Mouse (Mus musculus): ENCODE measurements around the gene Slc25a45. TPM values are rescaled to one million over a fixed set of nuclear protein-coding genes. Genes with fewer than 3 reads are reported as not detected.

Gene Slc25a45
- polyA plus RNA-seq (2016; fragmentation: Nextera tagmentation; extraction: Ambion mirVana): 2.1 and 2.5 TPM in 2 replicates

GRCm38 (mm10) chr19:5877618-5878361 is at the start of gene Slc25a45:
Gene Slc25a45, plus strand, starts transcription at chr19:5877808.
- Histone ChIP-seq H3K36me3 (peaks cover 3% of the 10 kb centered on the region; the same call in 1 of the 2 replicates), H3K27ac (peak within 1 kb of the TSS; percentile 80), H3K27me3 (ENCODE audit: insufficient read depth, poor library complexity, severe bottlenecking) (no peaks in the 10 kb centered on the region), H3K4me3 (peak within 1 kb of the TSS; percentile 19), H3K9me3 (no peaks in the 10 kb centered on the region), H3K4me1 (peaks cover 34% of the 10 kb centered on the region)
- peak; percentile 88 for DNase-seq (ENCODE audit: low spot score)
- 45% methylated on average over 15 of the region's 15 CpGs for WGBS

- DNase-seq (ENCODE audit: low spot score): no peak
- Histone ChIP-seq H3K36me3 (no peaks in the 10 kb centered on the region), H3K4me3 (no peak overlapping the region), H3K27ac (no peak overlapping the region), H3K27me3 (ENCODE audit: insufficient read depth, poor library complexity, severe bottlenecking) (no peaks in the 10 kb centered on the region), H3K4me1 (peaks cover 52% of the 10 kb centered on the region), H3K9me3 (no peaks in the 10 kb centered on the region)
- WGBS: 89% methylated on average over 3 of the region's 3 CpGs
These were observed 49.5 kb upstream of the Slc25a45 start for GRCm38 (mm10) chr19:5828155-5828554.

GRCm38 (mm10) chr19:5828905-5829304 is 48.7 kb upstream of the Slc25a45 start:
- Histone ChIP-seq H3K4me3 (no peak overlapping the region), H3K27me3 (ENCODE audit: insufficient read depth, poor library complexity, severe bottlenecking) (no peaks in the 10 kb centered on the region), H3K4me1 (peaks cover 45% of the 10 kb centered on the region), H3K9me3 (no peaks in the 10 kb centered on the region), H3K27ac (no peak overlapping the region), H3K36me3 (no peaks in the 10 kb centered on the region)
- no peak for DNase-seq (ENCODE audit: low spot score)
- whole genome bisulfite sequencing: 87% methylated on average over 7 of the region's 7 CpGs

GRCm38 (mm10) chr19:5829958-5830615 is 47.5 kb upstream of the Slc25a45 start:
- no peaks in the 10 kb centered on the region for H3K27me3 ChIP-seq (ENCODE audit: insufficient read depth, poor library complexity, severe bottlenecking)
- no peaks in the 10 kb centered on the region for H3K9me3 ChIP-seq
- no peak overlapping the region for H3K27ac ChIP-seq
- H3K4me1 ChIP-seq: peaks cover 35% of the 10 kb centered on the region
- DNase-seq (ENCODE audit: low spot score): no peak
- WGBS: 87% methylated on average over 19 of the region's 19 CpGs
- H3K36me3 ChIP-seq: no peaks in the 10 kb centered on the region
- no peak overlapping the region for H3K4me3 ChIP-seq

- no peak for DNase-seq (ENCODE audit: low spot score)
- Histone ChIP-seq H3K27me3 (ENCODE audit: insufficient read depth, poor library complexity, severe bottlenecking) (no peaks in the 10 kb centered on the region), H3K27ac (no peak overlapping the region), H3K4me3 (no peak overlapping the region), H3K4me1 (peaks cover 35% of the 10 kb centered on the region), H3K9me3 (no peaks in the 10 kb centered on the region), H3K36me3 (no peaks in the 10 kb centered on the region)
- WGBS: 87% methylated on average over 7 of the region's 7 CpGs
These were observed 46.8 kb upstream of the Slc25a45 start for GRCm38 (mm10) chr19:5830776-5831175.

GRCm38 (mm10) chr19:5831224-5831957 is 46.2 kb upstream of the Slc25a45 start:
- Histone ChIP-seq H3K9me3 (no peaks in the 10 kb centered on the region), H3K27ac (no peak overlapping the region), H3K27me3 (ENCODE audit: insufficient read depth, poor library complexity, severe bottlenecking) (no peaks in the 10 kb centered on the region), H3K4me3 (no peak overlapping the region), H3K4me1 (peaks cover 29% of the 10 kb centered on the region), H3K36me3 (no peaks in the 10 kb centered on the region)
- no peak for DNase-seq (ENCODE audit: low spot score)
- WGBS: 89% methylated on average over 11 of the region's 11 CpGs

- no peak overlapping the region for H3K27ac ChIP-seq
- H3K27me3 ChIP-seq (ENCODE audit: insufficient read depth, poor library complexity, severe bottlenecking): no peaks in the 10 kb centered on the region
- DNase-seq (ENCODE audit: low spot score): no peak
- no peak overlapping the region for H3K4me3 ChIP-seq
- H3K9me3 ChIP-seq: no peaks in the 10 kb centered on the region
- no peaks in the 10 kb centered on the region for H3K36me3 ChIP-seq
- 84% methylated on average over 4 of the region's 4 CpGs for WGBS
- H3K4me1 ChIP-seq: peaks cover 27% of the 10 kb centered on the region
These were observed 45.7 kb upstream of the Slc25a45 start for GRCm38 (mm10) chr19:5831958-5832320.

GRCm38 (mm10) chr19:5832326-5832725 is 45.3 kb upstream of the Slc25a45 start:
- H3K4me3 ChIP-seq: no peak overlapping the region
- H3K4me1 ChIP-seq: peaks cover 27% of the 10 kb centered on the region
- H3K27me3 ChIP-seq (ENCODE audit: insufficient read depth, poor library complexity, severe bottlenecking): no peaks in the 10 kb centered on the region
- DNase-seq (ENCODE audit: low spot score): no peak
- no peaks in the 10 kb centered on the region for H3K36me3 ChIP-seq
- 62% methylated on average over 6 of the region's 6 CpGs for WGBS
- H3K9me3 ChIP-seq: no peaks in the 10 kb centered on the region
- no peak overlapping the region for H3K27ac ChIP-seq

- DNase-seq (ENCODE audit: low spot score): no peak
- Histone ChIP-seq H3K36me3 (no peaks in the 10 kb centered on the region), H3K27ac (no peak overlapping the region), H3K27me3 (ENCODE audit: insufficient read depth, poor library complexity, severe bottlenecking) (no peaks in the 10 kb centered on the region), H3K9me3 (no peaks in the 10 kb centered on the region), H3K4me3 (no peak overlapping the region), H3K4me1 (peaks cover 22% of the 10 kb centered on the region)
- 87% methylated on average over 10 of the region's 10 CpGs for WGBS
These were observed 44.1 kb upstream of the Slc25a45 start for GRCm38 (mm10) chr19:5833287-5834100.

- H3K9me3 ChIP-seq: no peaks in the 10 kb centered on the region
- no peak for DNase-seq (ENCODE audit: low spot score)
These were observed 43.2 kb upstream of the Slc25a45 start for GRCm38 (mm10) chr19:5834260-5834925.

GRCm38 (mm10) chr19:5835054-5835921 is 42.3 kb upstream of the Slc25a45 start:
- H3K9me3 ChIP-seq: no peaks in the 10 kb centered on the region
- no peak overlapping the region for H3K27ac ChIP-seq
- peaks cover 24% of the 10 kb centered on the region for H3K4me1 ChIP-seq
- WGBS: 90% methylated on average over 10 of the region's 10 CpGs
- no peak for DNase-seq (ENCODE audit: low spot score)
- H3K36me3 ChIP-seq: no peaks in the 10 kb centered on the region
- H3K27me3 ChIP-seq (ENCODE audit: insufficient read depth, poor library complexity, severe bottlenecking): no peaks in the 10 kb centered on the region
- H3K4me3 ChIP-seq: no peak overlapping the region

More at GRCm38 (mm10) chr19:5834260-5834925, 43.2 kb upstream of the Slc25a45 start:
- Histone ChIP-seq H3K27ac (no peak overlapping the region), H3K4me1 (peaks cover 19% of the 10 kb centered on the region), H3K36me3 (no peaks in the 10 kb centered on the region), H3K27me3 (ENCODE audit: insufficient read depth, poor library complexity, severe bottlenecking) (no peaks in the 10 kb centered on the region), H3K4me3 (no peak overlapping the region)
- WGBS: 87% methylated on average over 12 of the region's 12 CpGs
